Mouse (Mus musculus) limb, embryonic 14.5 days (tissue): ENCODE measurements at regions not wholly inside any gene's neighbourhood (a gene's known extent, or its start where the extent isn't known, plus 50 kb on each side); places are given as distances from the start of the nearest gene placed in this dataset.

Experiments
- ATAC-seq: fragments of 200-750 bp; cut with Nextera tagmentation; 2 replicates; pipeline ENCODE4 v1.8.0; 2017; ENCODE audit warnings: low read depth, moderate number of reproducible peaks, moderate TSS enrichment; ENCODE audit not compliant: low FRiP score
- DNase-seq: peaks from one replicate; pipeline ENCODE4 v3.0.0-alpha.2; 2015; ENCODE audit warnings: low spot score
- H3K27ac ChIP-seq: fragments of 300-500 bp; sonication (generic); replicated peaks from 2 replicates; pipeline ENCODE4 v1.5.1; 2014; ENCODE audit warnings: low read depth, mild to moderate bottlenecking, low read length, moderate library complexity, mixed read lengths
- H3K27me3 ChIP-seq: fragments of 300-500 bp; sonication (generic); 2 replicates; pipeline ENCODE4 v1.6.1; 2014; ENCODE audit warnings: low read length, mixed read lengths; ENCODE audit not compliant: control insufficient read depth, insufficient read depth
- H3K36me3 ChIP-seq: fragments of 300-500 bp; sonication (generic); 2 replicates; pipeline ENCODE4 v1.6.1; 2014; ENCODE audit warnings: mild to moderate bottlenecking, low read length, moderate library complexity, mixed read lengths; ENCODE audit not compliant: control insufficient read depth, insufficient read depth
- H3K4me1 ChIP-seq: fragments of 300-500 bp; sonication (generic); 2 replicates; pipeline ENCODE4 v1.6.1; 2014; ENCODE audit warnings: antibody characterized with exemption, low read length, mixed read lengths; ENCODE audit not compliant: control insufficient read depth, insufficient read depth
- H3K4me2 ChIP-seq: fragments of 300-500 bp; sonication (generic); replicated peaks from 2 replicates; pipeline ENCODE4 v1.6.1; 2014; ENCODE audit warnings: low read depth, mild to moderate bottlenecking, low read length, moderate library complexity; ENCODE audit not compliant: severe bottlenecking
- H3K4me3 ChIP-seq: fragments of 300-500 bp; sonication (generic); replicated peaks from 2 replicates; pipeline ENCODE4 v1.5.1; 2014; ENCODE audit warnings: low read length
- H3K9ac ChIP-seq: fragments of 300-500 bp; sonication (generic); 2 replicates; pipeline ENCODE4 v1.6.1; 2014; ENCODE audit warnings: mild to moderate bottlenecking, low read depth, low read length, moderate library complexity; ENCODE audit not compliant: severe bottlenecking
- H3K9me3 ChIP-seq: fragments of 300-500 bp; sonication (generic); 2 replicates; pipeline ENCODE4 v1.6.1; 2016; ENCODE audit warnings: low read length; ENCODE audit not compliant: control insufficient read depth
- POLR2A ChIP-seq: fragments of 200-500 bp; IDR thresholded peaks from 2 replicates; pipeline ENCODE4 v1.8.0; 2012; ENCODE audit warnings: inconsistent platforms, mild to moderate bottlenecking, moderate library complexity, borderline replicate concordance; ENCODE audit not compliant: insufficient read depth, insufficient read length; ENCODE audit errors: extremely low read depth
- WGBS: fragments of 180-500 bp; shearing (Covaris S2); extraction: QIAGEN DNeasy Blood & Tissue Kit; methylation state at CpG from one replicate; pipeline ENCODE4 v1.1.7; 2014; 5-methylcytosine and 5-hydroxymethylcytosine counted together

GRCm38 (mm10) chr10:119050017-119050685 lies 180.1 kb upstream of the Dyrk2 start:
- no peak for TF ChIP-seq POLR2A
- WGBS: 76% methylated on average over 18 of the region's 18 CpGs
- Histone ChIP-seq H3K27me3 (no peaks in the 10 kb centered on the region), H3K4me1 (peaks cover 22% of the 10 kb centered on the region), H3K4me3 (no peak overlapping the region), H3K4me2 (no peak overlapping the region), H3K9me3 (no peaks in the 10 kb centered on the region), H3K9ac (no peak overlapping the region), H3K27ac (no peak overlapping the region), H3K36me3 (no peaks in the 10 kb centered on the region)
- DNase-seq (no peak), ATAC-seq (no peak)

DNA sequence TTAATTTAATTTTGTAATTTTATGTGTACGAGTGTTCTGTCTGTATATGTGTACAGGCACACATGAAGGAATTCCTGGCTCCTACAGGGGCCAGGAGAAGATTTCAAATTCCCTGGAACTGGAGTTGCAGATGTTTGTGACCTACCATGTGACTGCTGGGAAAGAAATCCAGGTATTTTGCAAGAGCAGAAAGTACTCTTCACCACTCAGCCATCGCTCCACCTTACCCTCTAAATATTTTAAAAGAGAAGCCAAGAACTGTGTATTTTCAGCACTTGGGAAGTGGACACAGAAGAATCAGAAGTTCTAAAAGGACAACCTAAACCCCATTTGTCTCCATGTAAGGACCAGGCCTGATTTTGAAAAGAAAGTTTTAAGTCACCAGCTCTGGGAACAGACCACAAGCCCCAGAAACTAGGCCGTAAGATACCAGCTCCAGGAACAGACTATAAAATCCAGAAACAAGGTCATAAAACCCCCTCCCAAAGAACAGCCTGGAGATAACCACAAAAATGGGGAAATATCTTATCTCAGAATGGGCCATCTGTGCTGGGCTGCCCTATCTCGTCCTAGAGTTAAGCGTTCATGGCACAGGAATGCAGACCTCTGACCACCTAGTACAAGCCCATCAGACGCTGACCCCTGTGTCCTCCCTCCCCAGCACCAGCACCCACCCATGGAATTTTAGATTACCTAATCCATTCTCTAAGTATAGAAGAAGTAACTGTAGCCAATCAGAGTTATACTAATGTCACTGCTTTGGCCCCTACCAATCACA lies 178.8 kb upstream of the Dyrk2 start:
- Histone ChIP-seq H3K36me3 (no peaks in the 10 kb centered on the region), H3K4me1 (peaks cover 12% of the 10 kb centered on the region), H3K9me3 (no peaks in the 10 kb centered on the region), H3K27ac (no peak overlapping the region), H3K27me3 (no peaks in the 10 kb centered on the region), H3K4me3 (no peak overlapping the region), H3K4me2 (no peak overlapping the region), H3K9ac (no peak overlapping the region)
- no peak for TF ChIP-seq POLR2A
- DNase-seq (no peak), ATAC-seq (no peak)
- 71% methylated on average over 6 of the region's 6 CpGs for whole genome bisulfite sequencing

- H3K9me3 ChIP-seq: no peaks in the 10 kb centered on the region
- TF ChIP-seq POLR2A: no peak
- no peaks in the 10 kb centered on the region for H3K4me1 ChIP-seq
- DNase-seq (no peak), ATAC-seq (no peak)
- H3K27me3 ChIP-seq: no peaks in the 10 kb centered on the region
- H3K27ac ChIP-seq: no peak overlapping the region
- no peak overlapping the region for H3K4me3 ChIP-seq
- H3K4me2 ChIP-seq: no peak overlapping the region
- H3K36me3 ChIP-seq: no peaks in the 10 kb centered on the region
- H3K9ac ChIP-seq: no peak overlapping the region
- WGBS: 69% methylated on average over 13 of the region's 13 CpGs
Measured at GRCm38 (mm10) chr10:119045059-119045458, 175.1 kb upstream of the Dyrk2 start.

DNA sequence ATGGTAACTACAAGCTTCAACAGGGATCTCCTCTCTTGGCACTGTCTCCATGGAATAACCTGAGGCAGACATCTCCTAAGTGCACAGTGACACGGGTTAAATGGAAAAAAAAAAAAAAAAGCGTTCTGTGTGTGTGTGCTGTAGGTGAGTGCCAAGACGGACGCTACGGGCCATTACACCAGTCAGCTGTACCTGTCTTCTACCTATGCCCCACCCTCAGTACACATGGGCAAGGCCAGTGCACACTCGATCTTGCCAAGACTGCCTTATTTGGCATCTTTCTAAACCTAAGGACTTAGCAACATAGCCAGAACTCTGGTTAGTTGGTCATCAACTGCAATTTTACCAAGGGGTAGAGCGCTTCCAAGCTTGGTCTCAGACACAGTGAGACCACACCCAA lies 173.1 kb upstream of the Dyrk2 start:
- 90% methylated on average over 7 of the region's 7 CpGs for whole genome bisulfite sequencing
- no peak overlapping the region for H3K9ac ChIP-seq
- H3K4me1 ChIP-seq: no peaks in the 10 kb centered on the region
- DNase-seq (no peak), ATAC-seq (no peak)
- no peak overlapping the region for H3K4me3 ChIP-seq
- no peak overlapping the region for H3K27ac ChIP-seq
- H3K4me2 ChIP-seq: no peak overlapping the region
- TF ChIP-seq POLR2A: no peak
- H3K27me3 ChIP-seq: no peaks in the 10 kb centered on the region
- no peaks in the 10 kb centered on the region for H3K9me3 ChIP-seq
- H3K36me3 ChIP-seq: no peaks in the 10 kb centered on the region

DNA sequence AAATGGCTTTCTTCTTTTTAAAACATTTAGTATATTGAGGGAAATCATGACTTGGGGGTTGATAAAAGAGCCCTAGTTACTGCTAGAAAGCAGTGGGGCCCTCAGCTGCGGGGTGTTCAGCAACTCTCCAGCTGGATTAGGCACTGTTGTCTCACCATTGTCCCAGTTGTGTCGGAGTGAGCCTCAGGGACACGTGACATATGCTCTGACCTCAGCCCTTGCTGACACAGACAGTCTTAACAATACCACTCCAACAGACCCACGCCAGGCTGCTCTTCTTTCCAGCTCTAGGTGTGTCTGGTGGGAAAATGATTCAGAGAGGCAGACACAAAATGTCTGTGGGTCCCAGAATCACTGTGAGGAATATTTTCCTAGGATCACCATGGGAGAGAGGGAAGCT lies 170.2 kb upstream of the Dyrk2 start:
- H3K27ac ChIP-seq: no peak overlapping the region; the same call in 1 of the 2 replicates

More for the DNA sequence above, 170.2 kb upstream of the Dyrk2 start:
- no peak for DNase-seq
- Histone ChIP-seq H3K36me3 (no peaks in the 10 kb centered on the region), H3K9me3 (no peaks in the 10 kb centered on the region), H3K9ac (no peak overlapping the region), H3K4me2 (no peak overlapping the region), H3K27me3 (no peaks in the 10 kb centered on the region), H3K4me3 (no peak overlapping the region), H3K4me1 (no peaks in the 10 kb centered on the region)
- no peak for TF ChIP-seq POLR2A
- ATAC-seq: no peak
- whole genome bisulfite sequencing: 69% methylated on average over 4 of the region's 4 CpGs
